Mouse (Mus musculus) small intestine, adult 2 months (tissue): ENCODE data around the gene Ucp2.

Source experiments
- CTCF ChIP-seq: fragments of 200-500 bp; IDR thresholded peaks from 2 replicates; pipeline ENCODE4 v1.5.1; 2012; ENCODE audit warnings: low read depth, mild to moderate bottlenecking, control low read depth, inconsistent platforms, low read length, moderate library complexity, mixed read lengths; ENCODE audit not compliant: insufficient replicate concordance, insufficient read length; ENCODE audit errors: extremely low read depth
- POLR2A ChIP-seq: fragments of 200-500 bp; IDR thresholded peaks from 2 replicates; pipeline ENCODE4 v1.6.1; 2012; ENCODE audit warnings: low read depth, mild to moderate bottlenecking, control low read depth, inconsistent platforms, low read length, moderate library complexity

- TF ChIP-seq CTCF (no peak), POLR2A (no peak)
Observed at GRCm38 (mm10) chr7:100497982-100498381, 4.8 kb downstream of the Ucp2 start.
